Mouse (Mus musculus): ENCODE measurements around the gene Ly6g. TPM values are rescaled to one million over a fixed set of nuclear protein-coding genes. Genes with fewer than 3 reads are reported as not detected.
"Not testable (repeated sequence)": the region's sequence is repeated elsewhere in the genome, so short reads cannot be mapped to it uniquely, and the experiment has no call there.

Gene Ly6g
- polyA plus RNA-seq, 1 experiment from 2014 or later: not detected

DNA sequence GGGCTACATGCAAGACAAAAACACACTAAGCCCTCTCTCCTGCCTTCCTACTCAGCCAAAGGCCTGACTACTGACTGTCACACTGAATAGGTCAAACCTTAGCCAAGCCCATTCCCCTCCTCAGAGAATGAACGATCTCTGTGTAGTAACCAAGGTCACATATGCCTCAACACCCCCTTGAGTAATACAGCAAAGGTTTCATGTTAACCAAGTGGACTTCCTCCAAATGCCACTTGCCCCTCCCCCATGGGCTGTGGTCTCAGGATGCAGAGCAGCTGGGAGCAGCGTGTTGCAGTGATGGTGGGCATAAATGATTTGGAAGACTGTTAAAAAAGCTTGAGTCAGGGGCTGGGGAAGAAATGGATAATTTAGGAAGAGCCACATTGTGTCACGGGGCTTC is 17.3 kb upstream of the Ly6g start:
- not testable (repeated sequence) for H3K4me1 ChIP-seq (replicated peaks; ENCODE audit: control insufficient read depth, insufficient read depth, low read length); H3K4me3 ChIP-seq (ENCODE audit: low read depth, low read length); H3K36me3 ChIP-seq (ENCODE audit: control insufficient read depth, insufficient read depth, low read length); H3K27ac ChIP-seq (ENCODE audit: low read depth, low read length); H3K4me2 ChIP-seq; H3K27me3 ChIP-seq (replicated peaks; ENCODE audit: control insufficient read depth, insufficient read depth, low read length); H3K9me3 ChIP-seq (ENCODE audit: control insufficient read depth, low read length); DNase-seq (ENCODE audit: low spot score); H3K9ac ChIP-seq (ENCODE audit: low read depth, low read length); ATAC-seq (replicated peaks; ENCODE audit: low FRiP score)
- 58% methylated on average over 3 of the region's 3 CpGs for WGBS

- DNase-seq (ENCODE audit: low spot score); H3K4me3 ChIP-seq (ENCODE audit: low read depth, low read length); ATAC-seq (replicated peaks; ENCODE audit: low FRiP score); H3K27ac ChIP-seq (ENCODE audit: low read depth, low read length); H3K9me3 ChIP-seq (ENCODE audit: control insufficient read depth, low read length); H3K27me3 ChIP-seq (replicated peaks; ENCODE audit: control insufficient read depth, insufficient read depth, low read length); H3K4me1 ChIP-seq (replicated peaks; ENCODE audit: control insufficient read depth, insufficient read depth, low read length); H3K4me2 ChIP-seq; H3K36me3 ChIP-seq (ENCODE audit: control insufficient read depth, insufficient read depth, low read length); H3K9ac ChIP-seq (ENCODE audit: low read depth, low read length): not testable (repeated sequence)
- WGBS: 30% methylated on average over 6 of the region's 6 CpGs
Measured at GRCm38 (mm10) chr15:75141812-75142360, 13.2 kb upstream of the Ly6g start.

DNA sequence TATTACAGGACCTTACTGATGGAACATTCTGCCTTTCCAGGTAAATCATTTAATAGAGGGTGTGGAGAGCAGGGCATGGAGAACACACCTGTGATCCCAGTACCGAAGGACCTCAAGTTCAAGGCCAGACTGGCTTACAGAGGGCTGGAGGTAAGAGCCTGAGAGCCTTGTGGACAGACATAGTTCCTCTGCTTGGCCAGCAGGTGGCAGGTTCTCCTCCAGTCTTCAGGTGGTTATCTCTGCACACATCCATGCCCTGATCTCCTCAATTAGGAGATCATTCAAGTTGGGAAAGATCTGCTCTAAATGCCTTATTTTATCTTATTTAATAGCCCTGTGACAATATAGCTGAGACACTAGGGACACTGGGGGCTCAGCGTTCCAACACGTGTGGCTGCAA is 11.3 kb upstream of the Ly6g start:
- H3K4me2 ChIP-seq: no peak overlapping the region
- no peak overlapping the region for H3K9ac ChIP-seq (ENCODE audit: low read depth, low read length)
- 50% methylated on average over 3 of the region's 3 CpGs for WGBS
- H3K36me3 ChIP-seq (ENCODE audit: control insufficient read depth, insufficient read depth, low read length): no peaks in the 10 kb centered on the region
- no peaks in the 10 kb centered on the region for H3K9me3 ChIP-seq (ENCODE audit: control insufficient read depth, low read length)
- no peaks in the 10 kb centered on the region for H3K4me1 ChIP-seq (replicated peaks; ENCODE audit: control insufficient read depth, insufficient read depth, low read length)
- ATAC-seq (replicated peaks; ENCODE audit: low FRiP score): no peak
- H3K27ac ChIP-seq (ENCODE audit: low read depth, low read length): no peak overlapping the region
- no peaks in the 10 kb centered on the region for H3K27me3 ChIP-seq (replicated peaks; ENCODE audit: control insufficient read depth, insufficient read depth, low read length)
- no peak for DNase-seq (ENCODE audit: low spot score)
- no peak overlapping the region for H3K4me3 ChIP-seq (ENCODE audit: low read depth, low read length)

- Histone ChIP-seq H3K4me3 (ENCODE audit: low read depth, low read length) (no peak overlapping the region), H3K27me3 (replicated peaks; ENCODE audit: control insufficient read depth, insufficient read depth, low read length) (no peaks in the 10 kb centered on the region), H3K27ac (ENCODE audit: low read depth, low read length) (no peak overlapping the region), H3K4me2 (no peak overlapping the region), H3K4me1 (replicated peaks; ENCODE audit: control insufficient read depth, insufficient read depth, low read length) (no peaks in the 10 kb centered on the region), H3K9ac (ENCODE audit: low read depth, low read length) (no peak overlapping the region), H3K9me3 (ENCODE audit: control insufficient read depth, low read length) (no peaks in the 10 kb centered on the region), H3K36me3 (ENCODE audit: control insufficient read depth, insufficient read depth, low read length) (no peaks in the 10 kb centered on the region)
- ATAC-seq (replicated peaks; ENCODE audit: low FRiP score) (no peak), DNase-seq (ENCODE audit: low spot score) (no peak)
Measured at GRCm38 (mm10) chr15:75153087-75153486, 2.0 kb upstream of the Ly6g start.

- no peaks in the 10 kb centered on the region for H3K4me1 ChIP-seq (replicated peaks; ENCODE audit: control insufficient read depth, insufficient read depth, low read length)
- WGBS: 35% methylated on average over 1 of the region's 1 CpGs
- ATAC-seq (replicated peaks; ENCODE audit: low FRiP score) (no peak), DNase-seq (ENCODE audit: low spot score) (no peak)
- H3K27ac ChIP-seq (ENCODE audit: low read depth, low read length): no peak overlapping the region
- no peak overlapping the region for H3K9ac ChIP-seq (ENCODE audit: low read depth, low read length)
- no peak overlapping the region for H3K4me2 ChIP-seq
- H3K27me3 ChIP-seq (replicated peaks; ENCODE audit: control insufficient read depth, insufficient read depth, low read length): no peaks in the 10 kb centered on the region
- H3K9me3 ChIP-seq (ENCODE audit: control insufficient read depth, low read length): no peaks in the 10 kb centered on the region; the same call in 1 of the 2 replicates
- no peaks in the 10 kb centered on the region for H3K36me3 ChIP-seq (ENCODE audit: control insufficient read depth, insufficient read depth, low read length)
- H3K4me3 ChIP-seq (ENCODE audit: low read depth, low read length): no peak overlapping the region
Measured at GRCm38 (mm10) chr15:75157646-75158045, 2.6 kb downstream of the Ly6g start.

GRCm38 (mm10) chr15:75175506-75175905 is 20.5 kb downstream of the Ly6g start:
- WGBS: 43% methylated on average over 1 of the region's 1 CpGs
- Histone ChIP-seq H3K9ac (ENCODE audit: low read depth, low read length) (no peak overlapping the region), H3K27me3 (replicated peaks; ENCODE audit: control insufficient read depth, insufficient read depth, low read length) (no peaks in the 10 kb centered on the region), H3K4me3 (ENCODE audit: low read depth, low read length) (no peak overlapping the region), H3K27ac (ENCODE audit: low read depth, low read length) (no peak overlapping the region), H3K9me3 (ENCODE audit: control insufficient read depth, low read length) (no peaks in the 10 kb centered on the region), H3K4me2 (no peak overlapping the region), H3K36me3 (ENCODE audit: control insufficient read depth, insufficient read depth, low read length) (no peaks in the 10 kb centered on the region), H3K4me1 (replicated peaks; ENCODE audit: control insufficient read depth, insufficient read depth, low read length) (no peaks in the 10 kb centered on the region)
- no peak for ATAC-seq (replicated peaks; ENCODE audit: low FRiP score)
- no peak for DNase-seq (ENCODE audit: low spot score)

GRCm38 (mm10) chr15:75186291-75186690 is 31.3 kb downstream of the Ly6g start:
- Histone ChIP-seq H3K4me3 (ENCODE audit: low read depth, low read length) (no peak overlapping the region), H3K9ac (ENCODE audit: low read depth, low read length) (no peak overlapping the region), H3K9me3 (ENCODE audit: control insufficient read depth, low read length) (no peaks in the 10 kb centered on the region), H3K27me3 (replicated peaks; ENCODE audit: control insufficient read depth, insufficient read depth, low read length) (no peaks in the 10 kb centered on the region), H3K4me1 (replicated peaks; ENCODE audit: control insufficient read depth, insufficient read depth, low read length) (no peaks in the 10 kb centered on the region), H3K27ac (ENCODE audit: low read depth, low read length) (no peak overlapping the region), H3K4me2 (no peak overlapping the region), H3K36me3 (ENCODE audit: control insufficient read depth, insufficient read depth, low read length) (no peaks in the 10 kb centered on the region)
- ATAC-seq (replicated peaks; ENCODE audit: low FRiP score) (no peak), DNase-seq (ENCODE audit: low spot score) (no peak)
- 12% methylated on average over 2 of the region's 2 CpGs for WGBS

GRCm38 (mm10) chr15:75189116-75189515 is 34.1 kb downstream of the Ly6g start:
- Histone ChIP-seq H3K4me2 (no peak overlapping the region), H3K4me3 (ENCODE audit: low read depth, low read length) (no peak overlapping the region), H3K27me3 (replicated peaks; ENCODE audit: control insufficient read depth, insufficient read depth, low read length) (no peaks in the 10 kb centered on the region), H3K4me1 (replicated peaks; ENCODE audit: control insufficient read depth, insufficient read depth, low read length) (no peaks in the 10 kb centered on the region), H3K9ac (ENCODE audit: low read depth, low read length) (no peak overlapping the region), H3K36me3 (ENCODE audit: control insufficient read depth, insufficient read depth, low read length) (no peaks in the 10 kb centered on the region), H3K9me3 (ENCODE audit: control insufficient read depth, low read length) (no peaks in the 10 kb centered on the region), H3K27ac (ENCODE audit: low read depth, low read length) (no peak overlapping the region)
- ATAC-seq (replicated peaks; ENCODE audit: low FRiP score) (no peak), DNase-seq (ENCODE audit: low spot score) (no peak)
- 61% methylated on average over 2 of the region's 2 CpGs for WGBS

GRCm38 (mm10) chr15:75190560-75190959 is 35.5 kb downstream of the Ly6g start:
- not testable (repeated sequence) for ATAC-seq (replicated peaks; ENCODE audit: low FRiP score); H3K4me3 ChIP-seq (ENCODE audit: low read depth, low read length); H3K9ac ChIP-seq (ENCODE audit: low read depth, low read length); H3K36me3 ChIP-seq (ENCODE audit: control insufficient read depth, insufficient read depth, low read length); H3K9me3 ChIP-seq (ENCODE audit: control insufficient read depth, low read length); H3K4me2 ChIP-seq; H3K4me1 ChIP-seq (replicated peaks; ENCODE audit: control insufficient read depth, insufficient read depth, low read length); DNase-seq (ENCODE audit: low spot score); H3K27me3 ChIP-seq (replicated peaks; ENCODE audit: control insufficient read depth, insufficient read depth, low read length); H3K27ac ChIP-seq (ENCODE audit: low read depth, low read length)
- WGBS: 4% methylated on average over 1 of the region's 3 CpGs

Measured in liver, embryonic 11.5 days (tissue).